Mouse (Mus musculus): ENCODE results near the gene Pcsk2.

GRCm38 (mm10) chr2:143724720-143725119 is 178.8 kb downstream of the Pcsk2 start:
- TF ChIP-seq ZNF384 (IDR thresholded peaks at IDR 0.05; ENCODE audit: low read depth, low read length): no peak
- TF ChIP-seq ZC3H11A (IDR thresholded peaks at IDR 0.05; ENCODE audit: borderline replicate concordance, low read depth, low read length): no peak
- TF ChIP-seq CHD2 (IDR thresholded peaks at IDR 0.05; ENCODE audit: low read depth, low read length): no peak

Measured in ES-E14 (cell line).